Mouse (Mus musculus): Measurements from ENCODE around the gene Oas1h. TPM values are rescaled to one million over a fixed set of nuclear protein-coding genes. Genes with fewer than 3 reads are reported as not detected.

Gene Oas1h
- polyA plus RNA-seq, 1 experiment from 2014 or later, result not detected

Small RNA genes lying within 50 kb of the gene (microRNA-seq; reads per million reads assigned to microRNA genes)
- gene Gm22907 (ENCODE audit: borderline number of aligned reads), result not detected

Other genes with a start within 250 kb of the Oas1h start
- 5.6 and 7.9 TPM in 2 replicates for gene Rita1, start 248.8 kb upstream of the Oas1h start, polyA plus RNA-seq (2014; fragmentation: Nextera tagmentation; extraction: Ambion mirVana)
- gene Ddx54, start 248.7 kb upstream of the Oas1h start, polyA plus RNA-seq (2014; fragmentation: Nextera tagmentation; extraction: Ambion mirVana), result 22.2 and 23.5 TPM in 2 replicates
- gene Cfap73, start 227.2 kb upstream of the Oas1h start, polyA plus RNA-seq (2014; fragmentation: Nextera tagmentation; extraction: Ambion mirVana), result not detected in 2 replicates
- gene Rasal1, start 212.6 kb upstream of the Oas1h start, polyA plus RNA-seq (2014; fragmentation: Nextera tagmentation; extraction: Ambion mirVana), result 0.27 and 0.30 TPM in 2 replicates
- gene Dtx1, start 149.5 kb upstream of the Oas1h start, polyA plus RNA-seq (2014; fragmentation: Nextera tagmentation; extraction: Ambion mirVana), result 0.45 and 0.53 TPM in 2 replicates
- gene Oas2, start 111.6 kb upstream of the Oas1h start, polyA plus RNA-seq (2014; fragmentation: Nextera tagmentation; extraction: Ambion mirVana), result 0.07 and 0.13 TPM in 2 replicates
- 0.09 and 0.11 TPM in 2 replicates for gene Oas3, start 83.8 kb upstream of the Oas1h start, polyA plus RNA-seq (2014; fragmentation: Nextera tagmentation; extraction: Ambion mirVana)
- not detected in 2 replicates for gene Oas1e, start 65.9 kb upstream of the Oas1h start, polyA plus RNA-seq (2014; fragmentation: Nextera tagmentation; extraction: Ambion mirVana)
- gene Oas1c, start 48.9 kb upstream of the Oas1h start, polyA plus RNA-seq (2014; fragmentation: Nextera tagmentation; extraction: Ambion mirVana), result 0.49 and 0.54 TPM in 2 replicates
- gene Oas1f, start 14.1 kb upstream of the Oas1h start, polyA plus RNA-seq (2014; fragmentation: Nextera tagmentation; extraction: Ambion mirVana), result not detected in 2 replicates
- gene Oas1g, start 26.2 kb downstream of the Oas1h start, polyA plus RNA-seq (2014; fragmentation: Nextera tagmentation; extraction: Ambion mirVana), result not detected in 2 replicates
- gene Oas1a, start 46.1 kb downstream of the Oas1h start, polyA plus RNA-seq (2014; fragmentation: Nextera tagmentation; extraction: Ambion mirVana), result 0.24 TPM in 1 of 2 replicates, not detected in the other
- not detected in 2 replicates for gene Oas1d, start 53.1 kb downstream of the Oas1h start, polyA plus RNA-seq (2014; fragmentation: Nextera tagmentation; extraction: Ambion mirVana)
- gene Rph3a, start 148.7 kb downstream of the Oas1h start, polyA plus RNA-seq (2014; fragmentation: Nextera tagmentation; extraction: Ambion mirVana), result not detected in 2 replicates

Data from heart, embryonic 11.5 days (tissue).